Mouse (Mus musculus): ENCODE measurements around the gene Lsamp.

DNA sequence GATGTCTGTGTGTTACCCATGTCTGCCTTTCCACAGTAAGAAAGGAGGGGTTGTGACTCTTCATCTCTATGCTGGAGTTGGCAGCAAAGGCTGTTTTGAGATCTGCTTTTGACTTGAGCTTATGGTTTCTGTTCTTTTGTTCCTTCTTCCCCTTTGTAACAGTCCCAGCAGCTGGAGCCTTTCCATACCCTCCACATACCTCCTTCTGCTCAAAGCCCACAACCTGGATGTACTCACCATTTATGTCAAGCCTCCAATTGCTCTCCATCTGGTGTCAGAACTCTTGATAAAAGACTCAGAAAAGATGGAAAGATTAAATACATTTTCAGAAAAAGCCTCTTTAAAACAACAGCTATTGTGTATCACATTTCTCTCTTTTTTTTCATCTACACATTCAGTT is 847.4 kb downstream of the Lsamp start:
- TF ChIP-seq GATA1 (IDR thresholded peaks at IDR 0.05; ENCODE audit: low read length) (no peak), TAL1 (IDR thresholded peaks at IDR 0.05; ENCODE audit: low read length) (no peak)
